Mouse (Mus musculus): ENCODE results near the gene Phf2. TPM values are rescaled to one million over a fixed set of nuclear protein-coding genes. Genes with fewer than 3 reads are reported as not detected.
A peak's percentile ranks its signal among the peaks of the same experiment; 100 is the strongest.

The Phf2 gene
- total and polyA plus RNA-seq, 3 experiments, result 12.9 to 33.9 (median 30.0) TPM

GRCm38 (mm10) chr13:48782727-48783725 is 87.9 kb downstream of the Phf2 start:
- DNase-seq, result peak; percentile 33 to 51
- Histone ChIP-seq H3K27ac (no peak overlapping the region), H3K27me3 (ENCODE audit: control insufficient read depth, insufficient read depth, low read length) (no peaks in the 10 kb centered on the region; the same call in 1 of the 2 replicates), H3K4me3 (no peak overlapping the region), H3K36me3 (ENCODE audit: control insufficient read depth, insufficient read depth, low read length) (no peaks in the 10 kb centered on the region), H3K4me1 (ENCODE audit: control insufficient read depth, insufficient read depth, low read length) (no peaks in the 10 kb centered on the region), H3K9ac (ENCODE audit: low read depth, low read length) (no peak overlapping the region), H3K79me2 (replicated peaks; ENCODE audit: control insufficient read depth, insufficient read depth, low read length) (no peaks in the 10 kb centered on the region)
- TF ChIP-seq CTCF (IDR thresholded peaks at IDR 0.05) (no peak), EP300 (IDR thresholded peaks at IDR 0.05; ENCODE audit: insufficient read depth, low read depth, low read length) (no peak), POLR2A (IDR thresholded peaks at IDR 0.05; ENCODE audit: insufficient read depth, low read depth, low read length) (no peak)
- intact Hi-C loops (cut with DNase I), result no loop called here
- WGBS, result 54% methylated on average over 27 of the region's 27 CpGs

DNA sequence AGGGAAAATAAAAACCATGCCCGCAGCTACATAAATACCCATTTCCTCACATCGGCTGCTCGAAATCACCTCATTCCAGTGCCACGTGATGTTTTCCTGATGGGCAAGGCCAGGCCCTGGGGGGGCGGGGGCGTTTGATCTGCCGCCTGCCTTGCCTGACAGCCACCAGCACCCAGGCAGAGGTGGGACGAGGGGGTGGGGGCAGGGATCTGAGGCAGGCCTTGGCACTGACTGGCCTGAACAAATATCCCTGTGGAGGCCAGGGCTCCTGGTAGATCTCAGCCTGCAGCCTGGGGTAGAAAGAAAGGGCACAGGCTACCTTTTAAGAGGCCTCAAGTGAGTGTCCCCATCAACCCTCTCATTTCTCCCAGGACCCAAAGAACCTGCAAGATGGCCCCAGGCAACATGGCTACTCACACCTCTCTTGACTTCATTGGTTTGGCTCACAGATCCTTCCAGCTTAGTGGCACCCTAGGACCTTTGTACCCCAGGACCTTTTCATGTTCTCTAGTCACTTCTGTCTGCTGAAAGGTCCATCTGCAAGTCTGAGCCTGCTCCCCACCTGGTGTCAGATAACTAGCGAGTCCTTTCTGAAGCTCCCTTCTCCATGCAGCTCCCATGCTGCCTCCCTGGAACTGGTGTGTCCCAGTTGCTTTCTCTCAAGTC is 90.4 kb downstream of the Phf2 start:
- Histone ChIP-seq H3K9ac (ENCODE audit: low read depth, low read length) (no peak overlapping the region), H3K4me1 (ENCODE audit: control insufficient read depth, insufficient read depth, low read length) (no peaks in the 10 kb centered on the region), H3K27ac (no peak overlapping the region), H3K79me2 (replicated peaks; ENCODE audit: control insufficient read depth, insufficient read depth, low read length) (no peaks in the 10 kb centered on the region), H3K4me3 (no peak overlapping the region), H3K36me3 (ENCODE audit: control insufficient read depth, insufficient read depth, low read length) (no peaks in the 10 kb centered on the region), H3K27me3 (ENCODE audit: control insufficient read depth, insufficient read depth, low read length) (no peaks in the 10 kb centered on the region; the same call in 1 of the 2 replicates)
- intact Hi-C loops (cut with DNase I), result no loop called here
- 70% methylated on average over 9 of the region's 9 CpGs for WGBS
- no peak for TF ChIP-seq POLR2A (IDR thresholded peaks at IDR 0.05; ENCODE audit: insufficient read depth, low read depth, low read length)
- no peak for TF ChIP-seq CTCF (IDR thresholded peaks at IDR 0.05)
- TF ChIP-seq EP300 (IDR thresholded peaks at IDR 0.05; ENCODE audit: insufficient read depth, low read depth, low read length), result no peak
- no peak for DNase-seq

- whole genome bisulfite sequencing, result 50% methylated on average over 11 of the region's 11 CpGs
- no peaks in the 10 kb centered on the region for H3K4me1 ChIP-seq (ENCODE audit: control insufficient read depth, insufficient read depth, low read length)
- H3K9ac ChIP-seq (ENCODE audit: low read depth, low read length), result no peak overlapping the region
- H3K36me3 ChIP-seq (ENCODE audit: control insufficient read depth, insufficient read depth, low read length), result no peaks in the 10 kb centered on the region
- intact Hi-C loops (cut with DNase I), result no loop called here
- no peak overlapping the region for H3K4me3 ChIP-seq
- H3K79me2 ChIP-seq (replicated peaks; ENCODE audit: control insufficient read depth, insufficient read depth, low read length), result no peaks in the 10 kb centered on the region
- H3K27ac ChIP-seq, result peak overlapping the region; percentile 36; the same call in 1 of the 2 replicates
- DNase-seq, result peak in 1 of 2 experiments; percentile 20
- H3K27me3 ChIP-seq (ENCODE audit: control insufficient read depth, insufficient read depth, low read length), result no peaks in the 10 kb centered on the region; the same call in 1 of the 2 replicates
- TF ChIP-seq EP300 (IDR thresholded peaks at IDR 0.05; ENCODE audit: insufficient read depth, low read depth, low read length) (no peak), POLR2A (IDR thresholded peaks at IDR 0.05; ENCODE audit: insufficient read depth, low read depth, low read length) (no peak), CTCF (IDR thresholded peaks at IDR 0.05) (no peak)
Measured at GRCm38 (mm10) chr13:48779592-48780344, 91.2 kb downstream of the Phf2 start.

DNA sequence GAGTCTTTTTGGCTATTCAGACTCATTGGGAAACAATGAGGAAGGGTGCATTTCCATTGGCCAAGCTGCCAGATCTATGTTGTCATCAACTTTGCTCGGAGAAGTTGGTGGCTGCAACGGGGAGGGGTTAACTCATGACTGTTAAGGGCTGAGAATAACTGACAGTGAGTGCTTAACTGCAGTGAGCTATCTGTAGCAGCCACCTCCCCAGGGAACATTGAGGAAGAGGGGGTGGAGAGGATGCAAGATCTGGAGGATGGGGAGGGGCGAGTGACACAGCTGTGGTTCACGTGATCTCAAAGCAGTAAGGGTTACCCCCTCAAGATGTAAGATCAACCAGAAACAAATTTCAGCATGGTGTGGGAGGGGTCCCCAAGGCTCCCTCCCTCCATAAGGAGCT is 92.8 kb downstream of the Phf2 start:
- intact Hi-C loops (cut with DNase I), result no loop called here
- H3K79me2 ChIP-seq (replicated peaks; ENCODE audit: control insufficient read depth, insufficient read depth, low read length), result no peaks in the 10 kb centered on the region
- no peak for TF ChIP-seq EP300 (IDR thresholded peaks at IDR 0.05; ENCODE audit: insufficient read depth, low read depth, low read length)
- TF ChIP-seq POLR2A (IDR thresholded peaks at IDR 0.05; ENCODE audit: insufficient read depth, low read depth, low read length), result no peak
- no peak for TF ChIP-seq CTCF (IDR thresholded peaks at IDR 0.05)
- 18% methylated on average over 4 of the region's 4 CpGs for WGBS
- H3K4me1 ChIP-seq (ENCODE audit: control insufficient read depth, insufficient read depth, low read length), result no peaks in the 10 kb centered on the region
- no peak overlapping the region for H3K27ac ChIP-seq
- no peak overlapping the region for H3K9ac ChIP-seq (ENCODE audit: low read depth, low read length)
- H3K36me3 ChIP-seq (ENCODE audit: control insufficient read depth, insufficient read depth, low read length), result no peaks in the 10 kb centered on the region
- no peak for DNase-seq
- H3K27me3 ChIP-seq (ENCODE audit: control insufficient read depth, insufficient read depth, low read length), result no peaks in the 10 kb centered on the region
- H3K4me3 ChIP-seq, result no peak overlapping the region

- H3K9ac ChIP-seq (ENCODE audit: low read depth, low read length), result no peak overlapping the region
- no peaks in the 10 kb centered on the region for H3K4me1 ChIP-seq (ENCODE audit: control insufficient read depth, insufficient read depth, low read length)
- 28% methylated on average over 7 of the region's 7 CpGs for WGBS
- no peak overlapping the region for H3K4me3 ChIP-seq
- no peak for TF ChIP-seq POLR2A (IDR thresholded peaks at IDR 0.05; ENCODE audit: insufficient read depth, low read depth, low read length)
- no peak for TF ChIP-seq EP300 (IDR thresholded peaks at IDR 0.05; ENCODE audit: insufficient read depth, low read depth, low read length)
- no peak for TF ChIP-seq CTCF (IDR thresholded peaks at IDR 0.05)
- no peak overlapping the region for H3K27ac ChIP-seq
- DNase-seq, result no peak
- no peaks in the 10 kb centered on the region for H3K36me3 ChIP-seq (ENCODE audit: control insufficient read depth, insufficient read depth, low read length)
- no peaks in the 10 kb centered on the region for H3K27me3 ChIP-seq (ENCODE audit: control insufficient read depth, insufficient read depth, low read length)
- no peaks in the 10 kb centered on the region for H3K79me2 ChIP-seq (replicated peaks; ENCODE audit: control insufficient read depth, insufficient read depth, low read length)
- intact Hi-C loops (cut with DNase I), result no loop called here
Measured at GRCm38 (mm10) chr13:48774506-48774905, 96.4 kb downstream of the Phf2 start.
